Mouse (Mus musculus) erythroblast, adult 5-6 weeks (primary cell): Measurements from ENCODE around the gene Cfap126. TPM values are rescaled to one million over a fixed set of nuclear protein-coding genes. Genes with fewer than 3 reads are reported as not detected.

ENCODE experiments used
- ATAC-seq: replicated peaks from 2 replicates; pipeline ENCODE4 v1.8.0; 2016; ENCODE audit warnings: moderate number of reproducible peaks, mild to moderate bottlenecking, moderate TSS enrichment, inconsistent platforms; ENCODE audit not compliant: poor library complexity, low FRiP score, severe bottlenecking
- total RNA-seq, 2 experiments: library from RNA; stranded (forward) in 1 of 2; stranded (reverse) in 1 of 2; fragments of 150-400 nt in 1 of 2; fragments of 200-764, 138-1000 nt in 1 of 2; gene quantifications; 2 replicates each; pipeline versions ENCODE4 v1.2.3 to v1.2.4; 2015 to 2017; ENCODE audit warnings: low replicate concordance in 2 of 2

Cfap126 gene
- total RNA-seq, 2 experiments from 2014 or later = not detected

- ATAC-seq = no peak
Observed at GRCm38 (mm10) chr1:171089891-171090290, 23.8 kb upstream of the Cfap126 start.

GRCm38 (mm10) chr1:171090761-171091160, 23.0 kb upstream of the Cfap126 start:
- ATAC-seq = no peak

- ATAC-seq = no peak
Observed at GRCm38 (mm10) chr1:171094424-171094823, 19.3 kb upstream of the Cfap126 start.

GRCm38 (mm10) chr1:171096110-171096964, 17.4 kb upstream of the Cfap126 start:
- ATAC-seq = no peak

- no peak for ATAC-seq
Observed at GRCm38 (mm10) chr1:171097136-171097535, 16.6 kb upstream of the Cfap126 start.

GRCm38 (mm10) chr1:171097612-171098011, 16.1 kb upstream of the Cfap126 start:
- no peak for ATAC-seq

GRCm38 (mm10) chr1:171101033-171101432, 12.7 kb upstream of the Cfap126 start:
- no peak for ATAC-seq

GRCm38 (mm10) chr1:171101733-171102546, 11.8 kb upstream of the Cfap126 start:
- peak; percentile 80 for ATAC-seq

GRCm38 (mm10) chr1:171102547-171103177, 11.1 kb upstream of the Cfap126 start:
- ATAC-seq = peak; percentile 67

GRCm38 (mm10) chr1:171103179-171103840, 10.4 kb upstream of the Cfap126 start:
- ATAC-seq = peak; percentile 19; the same call in 1 of the 2 replicates

GRCm38 (mm10) chr1:171105226-171105625, 8.5 kb upstream of the Cfap126 start:
- no peak for ATAC-seq

GRCm38 (mm10) chr1:171109620-171110019, 4.1 kb upstream of the Cfap126 start:
- no peak for ATAC-seq

GRCm38 (mm10) chr1:171110659-171111019, 3.1 kb upstream of the Cfap126 start:
- ATAC-seq = peak; percentile 13; the same call in 1 of the 2 replicates

- peak; percentile 84 for ATAC-seq
Observed at GRCm38 (mm10) chr1:171111020-171111780, 2.5 kb upstream of the Cfap126 start.

GRCm38 (mm10) chr1:171111781-171112575, 1.7 kb upstream of the Cfap126 start:
- ATAC-seq = peak; percentile 30

- no peak for ATAC-seq
Observed at GRCm38 (mm10) chr1:171112986-171113385, 732 bp upstream of the Cfap126 start.

GRCm38 (mm10) chr1:171116280-171116679, 2.6 kb downstream of the Cfap126 start:
- ATAC-seq = no peak

- ATAC-seq = peak; percentile 66
Observed at GRCm38 (mm10) chr1:171118269-171118684, 4.6 kb downstream of the Cfap126 start.
